Mouse (Mus musculus): ENCODE measurements around the gene Cyp2j12. TPM values are rescaled to one million over a fixed set of nuclear protein-coding genes. Genes with fewer than 3 reads are reported as not detected.
A peak's percentile ranks its signal among the peaks of the same experiment; 100 is the strongest.
"Not testable (repeated sequence)": the region's sequence is repeated elsewhere in the genome, so short reads cannot be mapped to it uniquely, and the experiment has no call there.

The Cyp2j12 gene
- polyA plus RNA-seq, 1 experiment from 2014 or later, result not detected

DNA sequence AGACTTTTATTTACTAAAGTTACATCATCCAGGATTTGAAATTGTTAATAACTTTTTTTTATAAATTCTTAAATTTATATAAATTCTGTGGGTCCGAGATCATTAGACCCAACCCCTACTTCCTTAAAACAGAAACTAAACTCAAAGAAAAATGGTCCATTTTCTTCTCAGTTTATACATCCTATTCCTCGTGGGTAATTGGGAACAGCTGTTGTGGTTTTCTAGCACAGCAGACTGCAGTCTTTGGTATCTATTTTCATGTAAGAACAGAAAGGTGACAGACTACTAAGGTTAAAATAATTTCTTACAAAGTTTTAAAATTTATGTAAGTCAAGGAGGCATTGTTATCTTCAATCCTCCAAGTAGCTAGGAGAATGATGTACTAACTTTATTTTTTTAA, 44.1 kb downstream of the Cyp2j12 start:
- no peak overlapping the region for H3K4me2 ChIP-seq (ENCODE audit: low read depth, low read length)
- H3K36me3 ChIP-seq (ENCODE audit: control insufficient read depth, insufficient read depth, low read length), result no peaks in the 10 kb centered on the region
- H3K4me1 ChIP-seq (ENCODE audit: control insufficient read depth, insufficient read depth, low read length), result no peaks in the 10 kb centered on the region
- DNase-seq (ENCODE audit: low spot score) (peak; percentile 77), ATAC-seq (ENCODE audit: low read depth) (no peak)
- no peak overlapping the region for H3K27ac ChIP-seq (replicated peaks; ENCODE audit: low read depth, low read length)
- H3K9ac ChIP-seq (ENCODE audit: low read depth, low read length), result no peak overlapping the region
- no peak overlapping the region for H3K4me3 ChIP-seq (ENCODE audit: low read depth, low read length)
- H3K27me3 ChIP-seq (replicated peaks; ENCODE audit: control insufficient read depth, insufficient read depth, low read length), result no peaks in the 10 kb centered on the region
- no peaks in the 10 kb centered on the region for H3K9me3 ChIP-seq (ENCODE audit: control insufficient read depth, low read length)
- 22% methylated on average over 2 of the region's 2 CpGs for WGBS

- Histone ChIP-seq H3K27ac (replicated peaks; ENCODE audit: low read depth, low read length) (no peak overlapping the region), H3K4me3 (ENCODE audit: low read depth, low read length) (no peak overlapping the region), H3K4me2 (ENCODE audit: low read depth, low read length) (no peak overlapping the region), H3K27me3 (replicated peaks; ENCODE audit: control insufficient read depth, insufficient read depth, low read length) (no peaks in the 10 kb centered on the region), H3K4me1 (ENCODE audit: control insufficient read depth, insufficient read depth, low read length) (no peaks in the 10 kb centered on the region), H3K9ac (ENCODE audit: low read depth, low read length) (no peak overlapping the region), H3K36me3 (ENCODE audit: control insufficient read depth, insufficient read depth, low read length) (no peaks in the 10 kb centered on the region), H3K9me3 (ENCODE audit: control insufficient read depth, low read length) (no peaks in the 10 kb centered on the region)
- no peak for DNase-seq (ENCODE audit: low spot score)
- peak; percentile 33; the same call in 1 of the 2 replicates for ATAC-seq (ENCODE audit: low read depth)
Observed at GRCm38 (mm10) chr4:96091869-96092268, 49.1 kb downstream of the Cyp2j12 start.

DNA sequence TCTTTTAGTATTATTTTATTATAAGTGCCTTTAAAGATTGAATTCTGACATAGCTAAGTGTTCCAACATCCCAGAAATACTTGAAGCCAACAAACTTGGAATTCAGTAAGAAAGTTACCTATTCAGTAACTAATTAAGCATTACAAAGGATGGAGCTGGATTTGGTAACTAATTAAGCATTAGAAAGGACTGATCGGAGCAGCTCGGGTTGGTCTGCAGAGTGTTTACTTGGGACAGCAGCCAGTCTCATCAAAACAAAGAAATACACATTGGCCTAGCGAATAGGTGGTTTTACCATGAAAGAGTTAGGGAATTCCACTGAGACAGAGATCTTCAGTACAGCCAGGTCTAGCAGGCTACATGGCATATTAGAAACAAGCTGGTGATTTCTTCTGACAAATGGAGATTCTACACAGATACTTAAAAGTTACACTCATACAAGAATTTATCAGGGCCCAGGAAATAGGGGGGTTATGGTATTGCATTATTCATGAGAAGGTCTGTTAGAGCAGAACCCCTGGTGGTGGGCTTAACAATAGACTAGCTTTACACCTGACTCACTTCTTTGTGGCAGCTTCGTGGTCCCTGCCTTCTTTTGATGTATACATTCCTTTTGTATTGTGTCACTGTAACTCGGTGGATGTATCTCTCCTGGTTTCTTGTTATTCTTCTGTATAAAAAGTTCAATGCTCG, 51.5 kb downstream of the Cyp2j12 start:
- not testable (repeated sequence) for H3K4me1 ChIP-seq (ENCODE audit: control insufficient read depth, insufficient read depth, low read length); ATAC-seq (ENCODE audit: low read depth); H3K9ac ChIP-seq (ENCODE audit: low read depth, low read length); H3K4me3 ChIP-seq (ENCODE audit: low read depth, low read length); H3K36me3 ChIP-seq (ENCODE audit: control insufficient read depth, insufficient read depth, low read length); H3K9me3 ChIP-seq (ENCODE audit: control insufficient read depth, low read length); H3K27me3 ChIP-seq (replicated peaks; ENCODE audit: control insufficient read depth, insufficient read depth, low read length); H3K27ac ChIP-seq (replicated peaks; ENCODE audit: low read depth, low read length); H3K4me2 ChIP-seq (ENCODE audit: low read depth, low read length); DNase-seq (ENCODE audit: low spot score)
- WGBS, result 55% methylated on average over 6 of the region's 6 CpGs

GRCm38 (mm10) chr4:96078308-96078707, 62.6 kb downstream of the Cyp2j12 start:
- ATAC-seq (ENCODE audit: low read depth), result no peak
- Histone ChIP-seq H3K4me2 (ENCODE audit: low read depth, low read length) (no peak overlapping the region), H3K27ac (replicated peaks; ENCODE audit: low read depth, low read length) (no peak overlapping the region), H3K4me3 (ENCODE audit: low read depth, low read length) (no peak overlapping the region), H3K9ac (ENCODE audit: low read depth, low read length) (no peak overlapping the region), H3K27me3 (replicated peaks; ENCODE audit: control insufficient read depth, insufficient read depth, low read length) (no peaks in the 10 kb centered on the region), H3K9me3 (ENCODE audit: control insufficient read depth, low read length) (no peaks in the 10 kb centered on the region), H3K36me3 (ENCODE audit: control insufficient read depth, insufficient read depth, low read length) (no peaks in the 10 kb centered on the region), H3K4me1 (ENCODE audit: control insufficient read depth, insufficient read depth, low read length) (peaks cover 9% of the 10 kb centered on the region)
- no peak for DNase-seq (ENCODE audit: low spot score)

GRCm38 (mm10) chr4:96077261-96078125, 63.5 kb downstream of the Cyp2j12 start, which contains the start of gene Cyp2j13:
Gene Cyp2j13, minus strand, starts transcription at chr4:96077546.
- 11% methylated on average over 15 of the region's 20 CpGs for WGBS
- H3K27ac ChIP-seq (replicated peaks; ENCODE audit: low read depth, low read length), result no peak within 1 kb of the TSS
- ATAC-seq (ENCODE audit: low read depth) (peak; percentile 78), DNase-seq (ENCODE audit: low spot score) (peak; percentile 53)
- H3K4me3 ChIP-seq (ENCODE audit: low read depth, low read length), result peak within 1 kb of the TSS; percentile 23
- no peaks in the 10 kb centered on the region for H3K36me3 ChIP-seq (ENCODE audit: control insufficient read depth, insufficient read depth, low read length)
- peak within 1 kb of the TSS; percentile 52 for H3K4me2 ChIP-seq (ENCODE audit: low read depth, low read length)
- peaks cover 9% of the 10 kb centered on the region for H3K4me1 ChIP-seq (ENCODE audit: control insufficient read depth, insufficient read depth, low read length)
- H3K27me3 ChIP-seq (replicated peaks; ENCODE audit: control insufficient read depth, insufficient read depth, low read length), result no peaks in the 10 kb centered on the region
- no peak within 1 kb of the TSS for H3K9ac ChIP-seq (ENCODE audit: low read depth, low read length)
- H3K9me3 ChIP-seq (ENCODE audit: control insufficient read depth, low read length), result no peaks in the 10 kb centered on the region

GRCm38 (mm10) chr4:96062045-96062444, 78.9 kb downstream of the Cyp2j12 start:
- Histone ChIP-seq H3K27ac (replicated peaks; ENCODE audit: low read depth, low read length) (no peak overlapping the region), H3K27me3 (replicated peaks; ENCODE audit: control insufficient read depth, insufficient read depth, low read length) (no peaks in the 10 kb centered on the region), H3K4me3 (ENCODE audit: low read depth, low read length) (no peak overlapping the region), H3K36me3 (ENCODE audit: control insufficient read depth, insufficient read depth, low read length) (no peaks in the 10 kb centered on the region), H3K9ac (ENCODE audit: low read depth, low read length) (no peak overlapping the region), H3K4me1 (ENCODE audit: control insufficient read depth, insufficient read depth, low read length) (no peaks in the 10 kb centered on the region), H3K9me3 (ENCODE audit: control insufficient read depth, low read length) (no peaks in the 10 kb centered on the region), H3K4me2 (ENCODE audit: low read depth, low read length) (no peak overlapping the region)
- 80% methylated on average over 2 of the region's 2 CpGs for WGBS
- no peak for DNase-seq (ENCODE audit: low spot score)
- no peak for ATAC-seq (ENCODE audit: low read depth)

- no peak for DNase-seq (ENCODE audit: low spot score)
- no peaks in the 10 kb centered on the region for H3K36me3 ChIP-seq (ENCODE audit: control insufficient read depth, insufficient read depth, low read length)
- H3K4me2 ChIP-seq (ENCODE audit: low read depth, low read length), result no peak overlapping the region
- no peaks in the 10 kb centered on the region for H3K9me3 ChIP-seq (ENCODE audit: control insufficient read depth, low read length)
- H3K27ac ChIP-seq (replicated peaks; ENCODE audit: low read depth, low read length), result no peak overlapping the region
- no peak for ATAC-seq (ENCODE audit: low read depth)
- no peaks in the 10 kb centered on the region for H3K27me3 ChIP-seq (replicated peaks; ENCODE audit: control insufficient read depth, insufficient read depth, low read length)
- 88% methylated on average over 2 of the region's 2 CpGs for WGBS
- no peak overlapping the region for H3K4me3 ChIP-seq (ENCODE audit: low read depth, low read length)
- H3K4me1 ChIP-seq (ENCODE audit: control insufficient read depth, insufficient read depth, low read length), result no peaks in the 10 kb centered on the region
- no peak overlapping the region for H3K9ac ChIP-seq (ENCODE audit: low read depth, low read length)
Observed at GRCm38 (mm10) chr4:96060106-96060505, 80.8 kb downstream of the Cyp2j12 start.
